Mouse (Mus musculus): ENCODE measurements around the gene Ptprz1. TPM values are rescaled to one million over a fixed set of nuclear protein-coding genes. Genes with fewer than 3 reads are reported as not detected.
"Not testable (repeated sequence)": the region's sequence is repeated elsewhere in the genome, so short reads cannot be mapped to it uniquely, and the experiment has no call there.

Gene Ptprz1
- polyA plus RNA-seq, 1 experiment = 2.8 TPM

DNA sequence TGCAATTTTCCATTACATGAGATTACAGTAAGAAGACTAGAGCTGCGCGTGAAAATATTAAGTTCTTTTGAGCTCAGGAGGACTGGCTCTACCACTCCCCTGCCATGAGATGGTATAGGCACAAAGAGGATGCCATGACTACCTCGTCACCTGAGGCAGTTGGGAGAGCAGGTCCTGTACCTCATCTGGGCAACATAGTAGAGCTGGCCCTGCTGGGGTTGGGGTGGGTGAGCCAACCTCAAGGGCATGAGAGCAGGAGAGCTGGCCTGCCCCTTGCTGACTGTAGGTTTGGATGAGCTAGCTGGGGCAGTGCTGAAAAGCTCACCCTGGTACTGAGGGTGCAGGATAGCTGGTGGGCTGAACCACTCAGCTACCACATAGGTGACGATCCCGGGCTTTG lies 180.4 kb downstream of the Ptprz1 start:
- H3K36me3 ChIP-seq (ENCODE audit: control insufficient read depth, insufficient read depth, low read length) = no peaks in the 10 kb centered on the region
- TF ChIP-seq POLR2A (IDR thresholded peaks at IDR 0.05; ENCODE audit: control insufficient read depth, extremely low read depth, insufficient read depth, low read length, poor library complexity) (no peak), CTCF (IDR thresholded peaks at IDR 0.05; ENCODE audit: borderline replicate concordance, control insufficient read depth, extremely low read depth, insufficient read depth, low read length, poor library complexity) (no peak)
- H3K4me3 ChIP-seq (ENCODE audit: control insufficient read depth, insufficient read depth, low read length) = no peak overlapping the region
- no peak overlapping the region for H3K27ac ChIP-seq (ENCODE audit: control insufficient read depth, insufficient read depth, low read length)
- WGBS = 87% methylated on average over 5 of the region's 5 CpGs
- H3K27me3 ChIP-seq (ENCODE audit: control insufficient read depth, insufficient read depth, low read length) = no peaks in the 10 kb centered on the region
- no peaks in the 10 kb centered on the region for H3K4me1 ChIP-seq (replicated peaks; ENCODE audit: control insufficient read depth, insufficient read depth, low read length)
- no peak for DNase-seq

GRCm38 (mm10) chr6:23076060-23076459 lies 200.8 kb downstream of the Ptprz1 start:
- H3K4me3 ChIP-seq (ENCODE audit: control insufficient read depth, insufficient read depth, low read length) = no peak overlapping the region
- WGBS = 90% methylated on average over 2 of the region's 2 CpGs
- TF ChIP-seq POLR2A (IDR thresholded peaks at IDR 0.05; ENCODE audit: control insufficient read depth, extremely low read depth, insufficient read depth, low read length, poor library complexity) (no peak), CTCF (IDR thresholded peaks at IDR 0.05; ENCODE audit: borderline replicate concordance, control insufficient read depth, extremely low read depth, insufficient read depth, low read length, poor library complexity) (no peak)
- H3K4me1 ChIP-seq (replicated peaks; ENCODE audit: control insufficient read depth, insufficient read depth, low read length) = no peaks in the 10 kb centered on the region
- H3K36me3 ChIP-seq (ENCODE audit: control insufficient read depth, insufficient read depth, low read length) = no peaks in the 10 kb centered on the region
- DNase-seq = no peak
- H3K27me3 ChIP-seq (ENCODE audit: control insufficient read depth, insufficient read depth, low read length) = no peaks in the 10 kb centered on the region
- H3K27ac ChIP-seq (ENCODE audit: control insufficient read depth, insufficient read depth, low read length) = no peak overlapping the region

- no peaks in the 10 kb centered on the region for H3K4me1 ChIP-seq (replicated peaks; ENCODE audit: control insufficient read depth, insufficient read depth, low read length)
- no peak overlapping the region for H3K4me3 ChIP-seq (ENCODE audit: control insufficient read depth, insufficient read depth, low read length)
- WGBS = 68% methylated on average over 2 of the region's 2 CpGs
- H3K27me3 ChIP-seq (ENCODE audit: control insufficient read depth, insufficient read depth, low read length) = no peaks in the 10 kb centered on the region
- TF ChIP-seq CTCF (IDR thresholded peaks at IDR 0.05; ENCODE audit: borderline replicate concordance, control insufficient read depth, extremely low read depth, insufficient read depth, low read length, poor library complexity) = no peak
- no peak for TF ChIP-seq POLR2A (IDR thresholded peaks at IDR 0.05; ENCODE audit: control insufficient read depth, extremely low read depth, insufficient read depth, low read length, poor library complexity)
- H3K27ac ChIP-seq (ENCODE audit: control insufficient read depth, insufficient read depth, low read length) = no peak overlapping the region
- no peaks in the 10 kb centered on the region for H3K36me3 ChIP-seq (ENCODE audit: control insufficient read depth, insufficient read depth, low read length)
- DNase-seq = no peak
These were observed 203.0 kb downstream of the Ptprz1 start for GRCm38 (mm10) chr6:23078273-23078672.

DNA sequence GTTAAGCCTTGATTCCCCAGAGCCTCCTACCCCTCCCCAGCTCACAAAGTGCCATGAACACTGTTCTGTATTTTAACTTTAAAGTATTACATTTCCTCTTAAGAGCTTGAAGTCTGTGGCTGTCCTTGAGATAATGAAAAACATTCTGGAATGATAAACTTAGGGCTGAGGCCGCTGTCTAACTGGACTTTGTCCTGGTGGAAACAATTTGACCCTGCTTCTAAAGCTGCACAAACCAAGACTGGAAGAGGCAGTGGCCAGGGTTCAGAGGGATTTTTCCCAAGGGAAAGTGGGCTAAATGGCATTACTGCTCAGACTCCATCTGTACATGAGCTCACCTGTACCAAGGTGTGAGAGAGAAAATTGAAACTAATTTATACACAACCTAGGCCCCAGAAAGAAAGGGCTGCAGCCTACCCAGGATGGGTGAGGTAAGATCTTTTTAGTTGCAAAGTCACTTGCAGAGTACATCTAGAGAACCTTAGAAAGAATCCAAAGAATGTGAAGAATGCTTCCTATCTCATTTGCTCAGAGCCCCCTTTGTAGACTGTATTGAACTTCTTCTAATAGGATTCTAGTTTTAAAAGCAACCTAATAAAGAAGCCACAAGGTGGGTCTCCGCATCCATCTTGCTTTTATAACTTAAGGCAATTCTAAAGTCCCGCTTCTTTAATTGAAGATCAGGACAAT lies 204.8 kb downstream of the Ptprz1 start:
- no peaks in the 10 kb centered on the region for H3K4me1 ChIP-seq (replicated peaks; ENCODE audit: control insufficient read depth, insufficient read depth, low read length)
- H3K36me3 ChIP-seq (ENCODE audit: control insufficient read depth, insufficient read depth, low read length) = no peaks in the 10 kb centered on the region
- 90% methylated on average over 3 of the region's 3 CpGs for WGBS
- H3K27me3 ChIP-seq (ENCODE audit: control insufficient read depth, insufficient read depth, low read length) = no peaks in the 10 kb centered on the region
- H3K4me3 ChIP-seq (ENCODE audit: control insufficient read depth, insufficient read depth, low read length) = no peak overlapping the region
- no peak for DNase-seq
- no peak overlapping the region for H3K27ac ChIP-seq (ENCODE audit: control insufficient read depth, insufficient read depth, low read length)
- TF ChIP-seq CTCF (IDR thresholded peaks at IDR 0.05; ENCODE audit: borderline replicate concordance, control insufficient read depth, extremely low read depth, insufficient read depth, low read length, poor library complexity) (no peak), POLR2A (IDR thresholded peaks at IDR 0.05; ENCODE audit: control insufficient read depth, extremely low read depth, insufficient read depth, low read length, poor library complexity) (no peak)

DNA sequence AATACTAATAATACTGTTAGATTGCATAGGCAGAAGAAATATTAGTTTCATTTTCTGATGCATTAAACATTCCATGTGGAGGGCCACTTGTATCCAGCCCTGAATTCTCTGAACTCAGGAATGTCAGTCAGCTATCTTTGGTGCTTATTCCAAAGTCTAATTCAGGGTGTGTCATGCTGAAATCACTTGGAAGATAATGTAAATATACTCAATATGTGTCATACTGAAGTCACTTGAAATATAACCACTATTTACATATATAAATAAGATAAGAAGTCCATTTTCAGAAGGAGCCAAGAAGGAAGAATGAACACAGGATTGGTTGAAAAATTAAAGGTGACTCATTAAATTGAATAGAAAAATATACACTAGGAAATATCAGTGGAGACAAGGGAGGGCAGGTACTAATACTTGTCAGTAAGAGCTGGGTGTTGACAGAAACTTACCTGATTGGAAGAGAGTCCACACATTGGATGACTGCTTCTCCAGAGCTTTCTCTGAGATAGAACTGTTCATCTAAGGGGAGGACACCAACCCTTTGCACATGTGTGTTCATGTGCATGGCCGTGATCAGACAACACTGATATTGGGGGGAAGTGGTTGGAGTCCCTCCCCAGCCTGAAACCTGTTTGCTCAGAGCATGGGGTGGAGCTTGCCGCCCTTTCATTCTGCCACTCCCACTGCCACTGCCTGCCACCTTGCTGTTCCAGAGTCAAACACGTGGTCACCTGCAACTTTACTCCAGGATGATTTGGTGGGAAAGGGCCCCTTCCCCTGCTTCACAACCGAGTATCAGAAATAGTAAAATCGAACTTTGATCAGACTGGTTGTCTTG lies 209.5 kb downstream of the Ptprz1 start:
- DNase-seq = no peak
- 92% methylated on average over 5 of the region's 5 CpGs for WGBS
- no peaks in the 10 kb centered on the region for H3K36me3 ChIP-seq (ENCODE audit: control insufficient read depth, insufficient read depth, low read length)
- no peaks in the 10 kb centered on the region for H3K27me3 ChIP-seq (ENCODE audit: control insufficient read depth, insufficient read depth, low read length)
- H3K4me3 ChIP-seq (ENCODE audit: control insufficient read depth, insufficient read depth, low read length) = no peak overlapping the region
- H3K4me1 ChIP-seq (replicated peaks; ENCODE audit: control insufficient read depth, insufficient read depth, low read length) = no peaks in the 10 kb centered on the region
- no peak overlapping the region for H3K27ac ChIP-seq (ENCODE audit: control insufficient read depth, insufficient read depth, low read length)
- TF ChIP-seq CTCF (IDR thresholded peaks at IDR 0.05; ENCODE audit: borderline replicate concordance, control insufficient read depth, extremely low read depth, insufficient read depth, low read length, poor library complexity) (no peak), POLR2A (IDR thresholded peaks at IDR 0.05; ENCODE audit: control insufficient read depth, extremely low read depth, insufficient read depth, low read length, poor library complexity) (no peak)

GRCm38 (mm10) chr6:23089292-23089691 lies 214.0 kb downstream of the Ptprz1 start:
- not testable (repeated sequence) for H3K4me1 ChIP-seq (replicated peaks; ENCODE audit: control insufficient read depth, insufficient read depth, low read length); DNase-seq; H3K27ac ChIP-seq (ENCODE audit: control insufficient read depth, insufficient read depth, low read length); H3K4me3 ChIP-seq (ENCODE audit: control insufficient read depth, insufficient read depth, low read length); H3K27me3 ChIP-seq (ENCODE audit: control insufficient read depth, insufficient read depth, low read length); H3K36me3 ChIP-seq (ENCODE audit: control insufficient read depth, insufficient read depth, low read length)
- 86% methylated on average over 4 of the region's 4 CpGs for WGBS

DNA sequence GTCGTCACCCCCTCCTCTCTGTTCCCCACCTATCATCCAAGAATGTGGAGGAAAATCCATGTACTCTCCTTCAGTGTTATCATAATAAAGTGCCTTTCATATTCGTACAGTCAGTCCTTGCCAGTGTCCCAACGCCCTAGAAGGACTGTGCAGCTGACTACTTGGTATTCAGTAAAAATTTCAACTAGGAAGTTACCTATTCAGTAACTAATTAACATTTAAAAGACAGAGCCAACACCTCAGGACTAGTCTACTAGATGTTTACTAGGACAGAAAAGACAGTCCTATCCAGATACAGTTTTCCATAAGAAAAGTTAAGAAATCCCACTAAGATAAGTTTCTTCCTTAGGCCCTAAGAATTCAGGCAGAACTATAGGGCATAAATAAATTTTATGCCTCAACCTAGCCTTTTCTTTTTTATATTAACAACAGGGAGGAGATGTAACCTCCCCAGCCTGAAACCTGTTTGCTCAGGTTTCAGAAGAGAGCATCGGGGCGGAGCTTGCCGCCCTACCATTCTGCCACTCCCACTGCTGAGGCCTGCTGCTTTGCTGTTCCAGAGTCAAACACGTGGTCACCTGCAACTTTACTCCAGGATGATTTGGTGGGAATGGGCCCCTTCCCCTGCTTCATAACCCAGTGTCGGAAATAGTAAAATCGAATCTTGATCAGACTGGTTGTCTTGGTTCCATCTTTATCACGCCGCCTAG lies 215.2 kb downstream of the Ptprz1 start:
- 89% methylated on average over 11 of the region's 11 CpGs for WGBS

More for the DNA sequence above, 215.2 kb downstream of the Ptprz1 start:
- not testable (repeated sequence) for DNase-seq; H3K4me3 ChIP-seq (ENCODE audit: control insufficient read depth, insufficient read depth, low read length); H3K27ac ChIP-seq (ENCODE audit: control insufficient read depth, insufficient read depth, low read length); H3K27me3 ChIP-seq (ENCODE audit: control insufficient read depth, insufficient read depth, low read length); H3K4me1 ChIP-seq (replicated peaks; ENCODE audit: control insufficient read depth, insufficient read depth, low read length); H3K36me3 ChIP-seq (ENCODE audit: control insufficient read depth, insufficient read depth, low read length)
